Mouse (Mus musculus) liver, adult 2 months (tissue): Measurements from ENCODE around the gene Pgd.

ENCODE experiments used
- CTCF ChIP-seq: fragments of 200-500 bp; IDR thresholded peaks from 2 replicates; pipeline ENCODE4 v1.5.1; 2011; ENCODE audit warnings: low read depth, low read length, control low read depth
- POLR2A ChIP-seq: fragments of 200-500 bp; IDR thresholded peaks from 2 replicates; pipeline ENCODE4 v1.6.1; 2011; ENCODE audit warnings: low read length, control low read depth; ENCODE audit not compliant: insufficient read depth; ENCODE audit errors: extremely low read depth

DNA sequence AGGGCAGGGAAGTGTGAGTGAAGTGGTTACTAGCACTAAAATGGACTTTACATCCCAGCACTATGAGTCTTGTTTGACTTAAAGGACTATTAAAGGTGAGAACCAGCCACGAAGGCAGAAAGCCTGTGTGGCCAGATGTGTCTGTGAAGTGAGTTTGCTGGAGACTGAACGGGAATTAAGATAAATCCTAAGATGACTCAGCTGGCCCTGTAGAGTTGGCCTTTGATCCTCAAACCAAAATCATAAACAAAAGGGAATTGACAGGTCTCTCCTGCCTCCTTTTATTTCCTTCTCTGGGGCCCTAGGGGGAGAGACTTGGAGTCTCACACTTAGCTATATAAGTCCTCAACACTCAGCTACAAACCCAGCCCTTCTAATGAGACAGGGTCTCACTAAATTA, 48.8 kb upstream of the Pgd start:
- TF ChIP-seq CTCF (no peak), POLR2A (no peak)
